Mouse (Mus musculus) midbrain, embryonic 16.5 days (tissue): ENCODE results near the gene BC030500. TPM values are rescaled to one million over a fixed set of nuclear protein-coding genes. Genes with fewer than 3 reads are reported as not detected.

Experiments
- ATAC-seq: fragments of 200-750 bp; cut with Nextera tagmentation; 2 replicates; pipeline ENCODE4 v1.8.0; 2017; ENCODE audit warnings: moderate TSS enrichment
- H3K27ac ChIP-seq: fragments of 300-500 bp; sonication (generic); 2 replicates; pipeline ENCODE4 v1.5.1; 2014; ENCODE audit warnings: mild to moderate bottlenecking, low read length, mixed read lengths
- H3K27me3 ChIP-seq: fragments of 300-500 bp; sonication (generic); 2 replicates; pipeline ENCODE4 v1.6.1; 2014; ENCODE audit warnings: low read depth, low read length, mixed read lengths; ENCODE audit not compliant: control insufficient read depth, insufficient read depth
- H3K36me3 ChIP-seq: fragments of 300-500 bp; sonication (generic); 2 replicates; pipeline ENCODE4 v1.6.1; 2014; ENCODE audit warnings: mild to moderate bottlenecking, low read length, moderate library complexity, mixed read lengths; ENCODE audit not compliant: control insufficient read depth, insufficient read depth
- H3K4me1 ChIP-seq: fragments of 300-500 bp; sonication (generic); 2 replicates; pipeline ENCODE4 v1.6.1; 2014; ENCODE audit warnings: mild to moderate bottlenecking, low read length, mixed read lengths; ENCODE audit not compliant: control insufficient read depth, insufficient read depth
- H3K4me2 ChIP-seq: fragments of 300-500 bp; sonication (generic); 2 replicates; pipeline ENCODE4 v1.6.1; 2014; ENCODE audit warnings: mild to moderate bottlenecking, low read length, mixed read lengths
- H3K4me3 ChIP-seq: fragments of 300-500 bp; sonication (generic); 2 replicates; pipeline ENCODE4 v1.5.1; 2014; ENCODE audit warnings: low read depth, mild to moderate bottlenecking, low read length, moderate library complexity, mixed read lengths
- H3K9ac ChIP-seq: fragments of 300-500 bp; sonication (generic); 2 replicates; pipeline ENCODE4 v1.6.1; 2014; ENCODE audit warnings: low read depth, low read length, mixed read lengths
- H3K9me3 ChIP-seq: fragments of 300-500 bp; sonication (generic); replicated peaks from 2 replicates; pipeline ENCODE4 v1.6.1; 2014; ENCODE audit warnings: mild to moderate bottlenecking, low read length, mixed read lengths; ENCODE audit not compliant: control insufficient read depth, poor library complexity, severe bottlenecking
- WGBS: fragments of 180-500 bp; shearing (Covaris S2); extraction: QIAGEN DNeasy Blood & Tissue Kit; methylation state at CpG from one replicate; pipeline ENCODE4 v1.1.7; 2014; 5-methylcytosine and 5-hydroxymethylcytosine counted together
- polyA plus RNA-seq: library from polyadenylated mRNA; unstranded; fragments of >200 nt; fragmentation: Nextera tagmentation; extraction: Ambion mirVana; gene quantifications from 2 replicates; pipeline ENCODE4 v1.2.1, GENCODE M21; 2015

BC030500 gene
- polyA plus RNA-seq, 1 experiment from 2014 or later, result 20.8 TPM

- Histone ChIP-seq H3K4me3 (no peak overlapping the region), H3K4me2 (no peak overlapping the region), H3K9ac (no peak overlapping the region), H3K27me3 (no peaks in the 10 kb centered on the region), H3K4me1 (no peaks in the 10 kb centered on the region), H3K36me3 (no peaks in the 10 kb centered on the region), H3K27ac (no peak overlapping the region), H3K9me3 (no peaks in the 10 kb centered on the region)
- ATAC-seq, result peak; percentile 66; the same call in 1 of the 2 replicates
- 61% methylated on average over 1 of the region's 1 CpGs for WGBS
Observed at GRCm38 (mm10) chr8:58931066-58931465, 19.5 kb downstream of the BC030500 start.

- no peaks in the 10 kb centered on the region for H3K9me3 ChIP-seq
Observed at GRCm38 (mm10) chr8:58943773-58944172, 32.2 kb downstream of the BC030500 start.

GRCm38 (mm10) chr8:58957195-58957739, 45.7 kb downstream of the BC030500 start:
- Histone ChIP-seq H3K9ac (no peak overlapping the region), H3K9me3 (no peaks in the 10 kb centered on the region), H3K36me3 (no peaks in the 10 kb centered on the region), H3K27me3 (no peaks in the 10 kb centered on the region), H3K4me2 (no peak overlapping the region), H3K4me3 (no peak overlapping the region), H3K4me1 (0 out of 2 replicates have a peak, but pooled peaks cover 4% of the 10 kb centered on the region), H3K27ac (no peak overlapping the region)
- peak; percentile 72 for ATAC-seq
- WGBS, result 32% methylated on average over 5 of the region's 5 CpGs

More at GRCm38 (mm10) chr8:58943773-58944172, 32.2 kb downstream of the BC030500 start:
- H3K4me2 ChIP-seq, result no peak overlapping the region
- 97% methylated on average over 4 of the region's 4 CpGs for WGBS
- no peak for ATAC-seq
- H3K4me1 ChIP-seq, result no peaks in the 10 kb centered on the region
- H3K36me3 ChIP-seq, result no peaks in the 10 kb centered on the region
- H3K27me3 ChIP-seq, result no peaks in the 10 kb centered on the region
- H3K9ac ChIP-seq, result no peak overlapping the region
- H3K27ac ChIP-seq, result no peak overlapping the region
- H3K4me3 ChIP-seq, result no peak overlapping the region

Other genes starting within 250 kb of the BC030500 start
- 18.4 and 20.6 TPM in 2 replicates for gene Galntl6, start 885 bp downstream of the BC030500 start, polyA plus RNA-seq